Mouse (Mus musculus) ES-E14 (cell line): Measurements from ENCODE around the gene Hectd3. TPM values are rescaled to one million over a fixed set of nuclear protein-coding genes. Genes with fewer than 3 reads are reported as not detected.

Source experiments
- DNase-seq: peaks from one replicate; pipeline ENCODE4 v3.0.0-alpha.2; 2013; ENCODE audit warnings: low read depth, low spot score
- H3K27ac ChIP-seq: 2 replicates; pipeline ENCODE4 v1.5.1; 2012; ENCODE audit warnings: low read depth, mild to moderate bottlenecking, low read length, moderate library complexity, mixed read lengths; ENCODE audit not compliant: poor library complexity, insufficient read depth, severe bottlenecking
- H3K36me3 ChIP-seq: 2 replicates; pipeline ENCODE4 v1.6.1; 2012; ENCODE audit warnings: mild to moderate bottlenecking, low read length, moderate library complexity, mixed read lengths; ENCODE audit not compliant: control insufficient read depth, poor library complexity, insufficient read depth, severe bottlenecking
- H3K4me1 ChIP-seq, 2 experiments: fragments of 150-350 bp in 1 of 2; sonication (generic) in 1 of 2; 2 replicates each; pipeline ENCODE4 v1.6.1; 2012; ENCODE audit warnings: low read length in 2 of 2, mild to moderate bottlenecking in 1 of 2, mixed read lengths in 1 of 2; ENCODE audit not compliant: control insufficient read depth in 2 of 2, insufficient read depth in 2 of 2, poor library complexity in 1 of 2
- H3K4me3 ChIP-seq, 2 experiments: fragments of 150-350 bp in 1 of 2; sonication (generic) in 1 of 2; 2 replicates each; pipeline ENCODE4 v1.5.1; 2012; ENCODE audit warnings: low read length in 2 of 2, low read depth in 1 of 2, mild to moderate bottlenecking in 1 of 2, mixed read lengths in 1 of 2; ENCODE audit not compliant: insufficient read depth in 1 of 2, poor library complexity in 1 of 2, severe bottlenecking in 1 of 2
- H3K9ac ChIP-seq: 2 replicates; pipeline ENCODE4 v1.6.1; 2012; ENCODE audit warnings: low read depth, mild to moderate bottlenecking, low read length, mixed read lengths; ENCODE audit not compliant: poor library complexity, insufficient read depth, severe bottlenecking
- H3K9me3 ChIP-seq: fragments of 150-350 bp; sonication (generic); 2 replicates; pipeline ENCODE4 v1.6.1; 2012; ENCODE audit warnings: low read depth, mild to moderate bottlenecking, low read length; ENCODE audit not compliant: control insufficient read depth, insufficient read depth
- CHD2 ChIP-seq: IDR thresholded peaks from 2 replicates; pipeline ENCODE4 v1.6.1; 2014; ENCODE audit warnings: mild to moderate bottlenecking, low read depth, low read length, inconsistent platforms
- HCFC1 ChIP-seq: IDR thresholded peaks from 2 replicates; pipeline ENCODE4 v1.6.1; 2012; ENCODE audit warnings: low read length, inconsistent platforms, borderline replicate concordance; ENCODE audit not compliant: insufficient read depth
- MAFK ChIP-seq: IDR thresholded peaks from 2 replicates; pipeline ENCODE4 v1.6.1; 2014; ENCODE audit warnings: mild to moderate bottlenecking, low read depth, low read length, inconsistent platforms; ENCODE audit not compliant: insufficient read depth
- ZC3H11A ChIP-seq: IDR thresholded peaks from 2 replicates; pipeline ENCODE4 v1.6.1; 2012; ENCODE audit warnings: low read depth, mild to moderate bottlenecking, inconsistent platforms, low read length, borderline replicate concordance
- ZNF384 ChIP-seq: IDR thresholded peaks from 2 replicates; pipeline ENCODE4 v1.6.1; 2012; ENCODE audit warnings: low read depth, low read length, inconsistent platforms
- in situ Hi-C, 2 experiments: fragments of 600-800 bp; cut with MboI; formaldehyde crosslinking; loops; one replicate each; pipeline ENCODE4 v1.15.1; 2025; ENCODE audit warnings: low sequenced_read_pairs in 2 of 2, inconsistent platforms in 1 of 2; ENCODE audit not compliant: unreplicated experiment in 2 of 2
- total RNA-seq: library from RNA; depleted of rRNA; stranded (reverse); fragments of 300-350 nt; gene quantifications from 2 replicates; pipeline ENCODE4 v1.2.3, GENCODE M21; 2012

Hectd3 gene
- total RNA-seq, 1 experiment: 14.8 TPM

GRCm38 (mm10) chr4:117039925-117040687 lies 45.0 kb downstream of the Hectd3 start:
- Histone ChIP-seq H3K4me1 (no peaks in the 10 kb centered on the region), H3K36me3 (peaks cover 4% of the 10 kb centered on the region), H3K9ac (no peak overlapping the region), H3K4me3 (no peak overlapping the region), H3K9me3 (no peaks in the 10 kb centered on the region), H3K27ac (no peak overlapping the region)
- no peak for DNase-seq
- no peak for TF ChIP-seq ZC3H11A
- no peak for TF ChIP-seq MAFK
- TF ChIP-seq CHD2: no peak
- no peak for TF ChIP-seq ZNF384
- no peak for TF ChIP-seq HCFC1
- in situ Hi-C loops: no loop called here

- no peaks in the 10 kb centered on the region for H3K4me1 ChIP-seq
- in situ Hi-C loops: no loop called here
- no peak for DNase-seq
- H3K9ac ChIP-seq: no peak overlapping the region
- TF ChIP-seq HCFC1 (no peak), CHD2 (no peak), ZNF384 (no peak), MAFK (no peak), ZC3H11A (no peak)
- H3K36me3 ChIP-seq: peaks cover 4% of the 10 kb centered on the region
- no peak overlapping the region for H3K4me3 ChIP-seq
- H3K27ac ChIP-seq: no peak overlapping the region
- no peaks in the 10 kb centered on the region for H3K9me3 ChIP-seq
Observed at GRCm38 (mm10) chr4:117040791-117041190, 45.7 kb downstream of the Hectd3 start.

GRCm38 (mm10) chr4:117041283-117041721 lies 46.2 kb downstream of the Hectd3 start:
- in situ Hi-C loops: no loop called here
- Histone ChIP-seq H3K4me3 (no peak overlapping the region), H3K27ac (no peak overlapping the region), H3K9me3 (no peaks in the 10 kb centered on the region), H3K4me1 (no peaks in the 10 kb centered on the region), H3K9ac (no peak overlapping the region), H3K36me3 (peaks cover 4% of the 10 kb centered on the region)
- TF ChIP-seq MAFK (no peak), ZC3H11A (no peak)
- DNase-seq: no peak

- in situ Hi-C loops: no loop called here
- H3K4me3 ChIP-seq: no peak overlapping the region
- TF ChIP-seq ZC3H11A (no peak), CHD2 (no peak), MAFK (no peak), HCFC1 (no peak), ZNF384 (no peak)
- H3K27ac ChIP-seq: no peak overlapping the region
- H3K36me3 ChIP-seq: peaks cover 5% of the 10 kb centered on the region
- H3K9ac ChIP-seq: no peak overlapping the region
- DNase-seq: no peak
- H3K9me3 ChIP-seq: no peaks in the 10 kb centered on the region
- H3K4me1 ChIP-seq: no peaks in the 10 kb centered on the region
Observed at GRCm38 (mm10) chr4:117048836-117049235, 53.7 kb downstream of the Hectd3 start.

GRCm38 (mm10) chr4:117049485-117049884 lies 54.4 kb downstream of the Hectd3 start:
- Histone ChIP-seq H3K4me3 (no peak overlapping the region), H3K9me3 (no peaks in the 10 kb centered on the region), H3K27ac (no peak overlapping the region), H3K36me3 (peaks cover 4% of the 10 kb centered on the region; the same call in 1 of the 2 replicates), H3K9ac (no peak overlapping the region), H3K4me1 (no peaks in the 10 kb centered on the region)
- no peak for DNase-seq
- in situ Hi-C loops: no loop called here
- TF ChIP-seq ZC3H11A (no peak), ZNF384 (no peak), CHD2 (no peak), HCFC1 (no peak), MAFK (no peak)
